ENCODE assay signal across 17 mouse cellular contexts in the genomic region with DNA sequence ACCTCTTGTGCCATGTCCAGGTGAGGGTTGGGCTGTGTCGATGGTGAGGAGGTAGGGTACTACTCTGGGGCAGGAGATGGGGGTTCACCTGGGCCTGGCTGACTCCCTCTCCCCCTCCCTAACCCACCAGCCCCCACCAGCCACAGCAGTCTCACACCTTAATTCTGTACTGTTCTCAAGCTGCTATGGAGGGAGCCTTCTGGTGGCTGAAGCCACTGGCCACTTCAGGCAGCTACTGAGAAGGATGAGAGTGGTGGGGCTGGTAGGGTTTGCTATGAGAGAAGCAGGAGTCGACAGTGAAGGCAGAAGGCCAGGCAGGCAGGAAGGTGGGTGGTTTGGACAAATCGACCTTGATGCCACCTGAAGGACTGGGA. TPM values are rescaled to one million over a fixed set of nuclear protein-coding genes. Genes with fewer than 3 reads are reported as not detected.
A peak's percentile ranks its signal among the peaks of the same experiment; 100 is the strongest.
DNase-seq lines count a peak whose midpoint lies in the region; ATAC-seq and TF ChIP-seq lines count a peak whose summit lies in the region.
"Had no signal": no experiment of that assay in that cellular context is flagged by ENCODE, and none has a peak within 500 bp of the region (broad histone marks: within the 10 kb centered on the region; RNA-seq: fewer than 3 reads in every experiment).

No protein-coding gene starts in this region.

- ATAC-seq in hindbrain, postnatal 0 days, result peak; percentile 9
- no peak for ATAC-seq in hindbrain, embryonic 12.5 days (ENCODE audit: low FRiP score)
- ATAC-seq in limb, embryonic 13.5 days (ENCODE audit: low FRiP score, low read depth), result no peak
- ATAC-seq: forebrain, embryonic 16.5 days; inflammation-experienced regulatory T-cells, adult 6 months had no signal

- TF ChIP-seq POLR2A in cortical plate, adult 2 months (IDR thresholded peaks at IDR 0.05; ENCODE audit: extremely low read depth, insufficient read depth, low read length), result no peak

- H3K4me2 ChIP-seq in hindbrain, postnatal 0 days (ENCODE audit: low read depth, low read length), result no peak overlapping the region
- no peak overlapping the region for H3K4me2 ChIP-seq in hindbrain, embryonic 12.5 days (replicated peaks)
- H3K4me2 ChIP-seq in limb, embryonic 13.5 days (replicated peaks), result no peak overlapping the region
- H3K4me2 ChIP-seq: embryonic facial prominence, embryonic 13.5 days; forebrain, embryonic 12.5 days; heart, embryonic 11.5 days; heart, embryonic 15.5 days had no signal

- H3K27me3 ChIP-seq in hindbrain, postnatal 0 days (ENCODE audit: insufficient read depth, low read length), result no peaks in the 10 kb centered on the region
- H3K27me3 ChIP-seq in hindbrain, embryonic 12.5 days, result no peaks in the 10 kb centered on the region; the same call in 1 of the 2 replicates
- no peaks in the 10 kb centered on the region for H3K27me3 ChIP-seq in limb, embryonic 13.5 days
- H3K27me3 ChIP-seq: embryonic facial prominence, embryonic 13.5 days; heart, embryonic 15.5 days had no signal

- no peaks in the 10 kb centered on the region for H3K36me3 ChIP-seq in hindbrain, postnatal 0 days (ENCODE audit: insufficient read depth, low read length)
- H3K36me3 ChIP-seq in hindbrain, embryonic 12.5 days, result no peaks in the 10 kb centered on the region
- no peaks in the 10 kb centered on the region for H3K36me3 ChIP-seq in limb, embryonic 13.5 days
- H3K36me3 ChIP-seq: embryonic facial prominence, embryonic 13.5 days; forebrain, embryonic 12.5 days; heart, embryonic 15.5 days; hindbrain, embryonic 10.5 days had no signal

- H3K4me1 ChIP-seq in hindbrain, postnatal 0 days (ENCODE audit: insufficient read depth, low read length), result peaks cover 21% of the 10 kb centered on the region; the same call in 1 of the 2 replicates
- peaks cover 23% of the 10 kb centered on the region for H3K4me1 ChIP-seq in hindbrain, embryonic 12.5 days
- peaks cover 5% of the 10 kb centered on the region for H3K4me1 ChIP-seq in cortical plate, adult 2 months (ENCODE audit: control insufficient read depth, insufficient read depth, low read length)
- H3K4me1 ChIP-seq in limb, embryonic 13.5 days, result peaks cover 60% of the 10 kb centered on the region

- DNase-seq in cerebellum, adult 9-11 months, result peak; percentile 54
- DNase-seq in cerebellum, postnatal 36 days, result no peak
- DNase-seq in hindbrain, postnatal 0 days (ENCODE audit: low spot score), result no peak
- DNase-seq in urinary bladder, adult 18-20 months (ENCODE audit: low spot score in 2 of 2), result no peak
- DNase-seq: adrenal gland, postnatal 10 days; gastrocnemius, postnatal 10 days; heart, adult 18-20 months had no signal

- 69% methylated on average over 3 of the region's 3 CpGs for WGBS in hindbrain, postnatal 0 days
- 80% methylated on average over 3 of the region's 3 CpGs for WGBS in hindbrain, embryonic 12.5 days
- 74% methylated on average over 3 of the region's 3 CpGs for WGBS in limb, embryonic 13.5 days

- no peaks in the 10 kb centered on the region for H3K9me3 ChIP-seq in hindbrain, postnatal 0 days (ENCODE audit: low read length)
- H3K9me3 ChIP-seq in hindbrain, embryonic 12.5 days (replicated peaks), result no peaks in the 10 kb centered on the region
- no peaks in the 10 kb centered on the region for H3K9me3 ChIP-seq in limb, embryonic 13.5 days
- H3K9me3 ChIP-seq: embryonic facial prominence, embryonic 13.5 days; forebrain, embryonic 12.5 days; heart, embryonic 15.5 days; hindbrain, embryonic 10.5 days had no signal

- no peak overlapping the region for H3K4me3 ChIP-seq in hindbrain, postnatal 0 days (ENCODE audit: low read length)
- no peak overlapping the region for H3K4me3 ChIP-seq in hindbrain, embryonic 12.5 days
- no peak overlapping the region for H3K4me3 ChIP-seq in cortical plate, adult 2 months (ENCODE audit: insufficient read depth, low read length)
- no peak overlapping the region for H3K4me3 ChIP-seq in limb, embryonic 13.5 days
- H3K4me3 ChIP-seq: embryonic facial prominence, embryonic 13.5 days; forebrain, embryonic 12.5 days; heart, embryonic 15.5 days; hindbrain, embryonic 10.5 days had no signal

- H3K9ac ChIP-seq in hindbrain, postnatal 0 days (replicated peaks; ENCODE audit: low read length), result no peak overlapping the region
- no peak overlapping the region for H3K9ac ChIP-seq in hindbrain, embryonic 12.5 days
- no peak overlapping the region for H3K9ac ChIP-seq in limb, embryonic 13.5 days
- H3K9ac ChIP-seq: embryonic facial prominence, embryonic 13.5 days; forebrain, embryonic 12.5 days; heart, embryonic 15.5 days had no signal

- TF ChIP-seq CTCF in hindbrain, postnatal 0 days (IDR thresholded peaks at IDR 0.05; ENCODE audit: low read depth), result no peak
- no peak for TF ChIP-seq CTCF in cortical plate, adult 2 months (IDR thresholded peaks at IDR 0.05; ENCODE audit: extremely low read depth, insufficient read depth, low read length)

- peak overlapping the region; percentile 54; the same call in 1 of the 2 replicates for H3K27ac ChIP-seq in hindbrain, postnatal 0 days
- no peak overlapping the region for H3K27ac ChIP-seq in hindbrain, embryonic 12.5 days
- H3K27ac ChIP-seq in cortical plate, adult 2 months (ENCODE audit: insufficient read depth, low read length), result peak overlapping the region; percentile 12; the same call in 1 of the 2 replicates
- H3K27ac ChIP-seq in limb, embryonic 13.5 days, result peak overlapping the region; percentile 63; the same call in 1 of the 2 replicates
- H3K27ac ChIP-seq: embryonic facial prominence, embryonic 13.5 days; forebrain, embryonic 12.5 days; heart, embryonic 15.5 days; hindbrain, embryonic 10.5 days had no signal

RNA-seq across cellular contexts. Expression of a gene that starts 19.7 kb away (rescaled TPM):
- 98.0 and 104 TPM in 2 replicates for total RNA-seq in hindbrain, postnatal 0 days (2014; rRNA removed)
- 69.8 TPM in 2 replicates for polyA plus RNA-seq in hindbrain, postnatal 0 days (2015; fragmentation: Nextera tagmentation; extraction: Ambion mirVana)
- polyA plus RNA-seq in hindbrain, embryonic 12.5 days (2016; fragmentation: Nextera tagmentation; extraction: Ambion mirVana), result 45.3 and 48.0 TPM in 2 replicates
- polyA plus RNA-seq in cortical plate, adult 2 months (2012; rRNA removed), result 14.2 and 16.7 TPM in 2 replicates
- 50.7 and 52.2 TPM in 2 replicates for polyA plus RNA-seq in limb, embryonic 13.5 days (2015; fragmentation: Nextera tagmentation; extraction: Ambion mirVana)

RNA-seq across cellular contexts. Expression of a gene that starts 22.8 kb away (rescaled TPM):
- total RNA-seq in hindbrain, postnatal 0 days (2014; rRNA removed), result 15.9 and 18.9 TPM in 2 replicates
- polyA plus RNA-seq in hindbrain, postnatal 0 days (2015; fragmentation: Nextera tagmentation; extraction: Ambion mirVana), result 38.9 and 40.1 TPM in 2 replicates
- 65.2 and 74.8 TPM in 2 replicates for polyA plus RNA-seq in hindbrain, embryonic 12.5 days (2016; fragmentation: Nextera tagmentation; extraction: Ambion mirVana)
- polyA plus RNA-seq in cortical plate, adult 2 months (2012; rRNA removed), result 25.7 and 26.6 TPM in 2 replicates
- polyA plus RNA-seq in limb, embryonic 13.5 days (2015; fragmentation: Nextera tagmentation; extraction: Ambion mirVana), result 83.4 and 86.1 TPM in 2 replicates

RNA-seq across cellular contexts. Expression of a gene that starts 23.2 kb away (rescaled TPM):
- 12.7 and 17.4 TPM in 2 replicates for total RNA-seq in hindbrain, postnatal 0 days (2014; rRNA removed)
- polyA plus RNA-seq in hindbrain, postnatal 0 days (2015; fragmentation: Nextera tagmentation; extraction: Ambion mirVana), result 6.3 and 7.2 TPM in 2 replicates
- polyA plus RNA-seq in hindbrain, embryonic 12.5 days (2016; fragmentation: Nextera tagmentation; extraction: Ambion mirVana), result 9.1 and 9.9 TPM in 2 replicates
- polyA plus RNA-seq in cortical plate, adult 2 months (2012; rRNA removed), result 17.0 and 17.5 TPM in 2 replicates
- 10.2 and 11.6 TPM in 2 replicates for polyA plus RNA-seq in limb, embryonic 13.5 days (2015; fragmentation: Nextera tagmentation; extraction: Ambion mirVana)
